Mouse (Mus musculus) gastrocnemius, postnatal 10 days (tissue): Measurements from ENCODE around the gene Zfp580. TPM values are rescaled to one million over a fixed set of nuclear protein-coding genes. Genes with fewer than 3 reads are reported as not detected.

Experiments
- DNase-seq: peaks from one replicate; pipeline ENCODE4 v3.0.0; 2021; ENCODE audit warnings: mixed read lengths
- total RNA-seq, 2 experiments: library from RNA; stranded (reverse); gene quantifications; 2 replicates each; pipeline ENCODE4 v1.2.3; 2021

Zfp580 gene
- total RNA-seq, 2 experiments from 2014 or later: 7.3 to 10.0 TPM

DNA sequence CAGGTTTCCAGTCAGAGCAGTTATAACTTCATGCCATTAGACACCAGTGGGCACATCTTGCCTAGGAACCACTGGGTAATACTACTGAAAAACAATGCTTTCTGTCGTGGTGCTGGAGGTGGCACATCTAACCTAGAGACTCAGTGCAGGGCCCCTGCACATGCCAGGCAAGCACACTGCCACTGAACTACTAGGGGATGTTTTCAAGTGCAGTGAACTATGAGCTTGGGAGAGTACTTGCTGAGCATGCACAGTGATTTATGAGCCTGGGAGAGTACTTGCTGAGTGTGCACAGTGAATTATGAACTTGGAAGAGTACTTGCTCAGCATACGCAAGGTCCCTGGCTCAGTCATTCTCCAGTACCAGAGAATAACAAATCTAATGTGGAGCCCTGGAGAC is 51.2 kb downstream of the Zfp580 start:
- no peak for DNase-seq

Other genes starting within 250 kb of the Zfp580 start
- 100 to 1,000 TPM in 1 of 2 experiments, 10 to 100 TPM in 1; 91.1 to 107 TPM for gene Ube2s, start 238.9 kb upstream of the Zfp580 start, total RNA-seq
- gene Shisa7, start 206.8 kb upstream of the Zfp580 start, total RNA-seq: under 1 TPM; 0.12 to 0.18 TPM
- 1 to 10 TPM; 1.9 to 4.3 TPM for gene Isoc2b, start 181.3 kb upstream of the Zfp580 start, total RNA-seq
- gene Isoc2a, start 174.4 kb upstream of the Zfp580 start, total RNA-seq: 10 to 100 TPM; 13.3 to 14.3 TPM
- gene Gm36210, start 145.0 kb upstream of the Zfp580 start, total RNA-seq: under 1 TPM in 1 of 2 experiments, not detected in 1; 0.19 TPM
- gene Zfp628, start 136.3 kb upstream of the Zfp580 start, total RNA-seq: 10 to 100 TPM in 1 of 2 experiments, 1 to 10 TPM in 1; 9.9 to 10.5 TPM
- 1 to 10 TPM; 1.9 to 4.4 TPM for gene Nat14, start 129.5 kb upstream of the Zfp580 start, total RNA-seq
- 10 to 100 TPM; 43.3 to 55.0 TPM for gene Ssc5d, start 125.8 kb upstream of the Zfp580 start, total RNA-seq
- 10 to 100 TPM; 31.0 to 46.5 TPM for gene Sbk2, start 87.1 kb upstream of the Zfp580 start, total RNA-seq
- gene Sbk3, start 80.4 kb upstream of the Zfp580 start, total RNA-seq: under 1 TPM in 1 of 2 experiments, not detected in 1; 0.28 TPM
- gene Zfp579, start 55.4 kb upstream of the Zfp580 start, total RNA-seq: 10 to 100 TPM; 15.2 to 18.2 TPM
- gene Zfp524, start 37.1 kb upstream of the Zfp580 start, total RNA-seq: 1 to 10 TPM; 6.9 to 8.0 TPM
- 10 to 100 TPM; 16.4 to 20.0 TPM for gene Fiz1, start 36.8 kb upstream of the Zfp580 start, total RNA-seq
- not detected for gene Gm44973, start 36.0 kb upstream of the Zfp580 start, total RNA-seq
- 10 to 100 TPM; 16.8 to 21.0 TPM for gene Zfp865, start 31.2 kb upstream of the Zfp580 start, total RNA-seq
- gene Ccdc106, start 31.0 kb upstream of the Zfp580 start, total RNA-seq: 1 to 10 TPM in 1 of 2 experiments, under 1 TPM in 1; 0.35 to 1.4 TPM
- under 1 TPM in 1 of 2 experiments, not detected in 1; 0.49 TPM for gene 4632433K11Rik, start 17.4 kb upstream of the Zfp580 start, total RNA-seq
- gene Zfp784, start 13.1 kb upstream of the Zfp580 start, total RNA-seq: 1 to 10 TPM; 4.9 to 6.0 TPM
- 10 to 100 TPM; 70.2 to 94.0 TPM for gene U2af2, start 10.6 kb downstream of the Zfp580 start, total RNA-seq
- gene Epn1, start 28.7 kb downstream of the Zfp580 start, total RNA-seq: 100 to 1,000 TPM in 1 of 2 experiments, 10 to 100 TPM in 1; 96.7 to 110 TPM
- gene Rfpl4, start 65.4 kb downstream of the Zfp580 start, total RNA-seq: not detected
- gene Rasl2-9, start 74.4 kb downstream of the Zfp580 start, total RNA-seq: 1 to 10 TPM; 2.4 to 2.6 TPM
- not detected for gene Vmn1r55, start 98.1 kb downstream of the Zfp580 start, total RNA-seq
- gene Vmn1r56, start 145.2 kb downstream of the Zfp580 start, total RNA-seq: not detected
- gene Vmn1r57, start 167.0 kb downstream of the Zfp580 start, total RNA-seq: not detected